Mouse (Mus musculus) heart, embryonic 13.5 days (tissue): ENCODE measurements at regions not wholly inside any gene's neighbourhood (a gene's known extent, or its start where the extent isn't known, plus 50 kb on each side); places are given as distances from the start of the nearest gene placed in this dataset.

Experiments
- ATAC-seq: fragments of 200-750 bp; cut with Nextera tagmentation; 2 replicates; pipeline ENCODE4 v1.8.0; 2017; ENCODE audit warnings: moderate TSS enrichment; ENCODE audit not compliant: insufficient number of reproducible peaks, low FRiP score, low TSS enrichment; ENCODE audit errors: extremely low read depth
- H3K27ac ChIP-seq: fragments of 300-500 bp; sonication (generic); replicated peaks from 2 replicates; pipeline ENCODE4 v1.5.1; 2015; ENCODE audit warnings: moderate library complexity, mild to moderate bottlenecking, inconsistent platforms
- H3K27me3 ChIP-seq: fragments of 300-500 bp; sonication (generic); replicated peaks from 2 replicates; pipeline ENCODE4 v1.6.1; 2015; ENCODE audit warnings: mild to moderate bottlenecking, inconsistent platforms
- H3K36me3 ChIP-seq: fragments of 300-500 bp; sonication (generic); 2 replicates; pipeline ENCODE4 v1.6.1; 2015; ENCODE audit warnings: mild to moderate bottlenecking, inconsistent platforms
- H3K4me1 ChIP-seq: fragments of 300-500 bp; sonication (generic); 2 replicates; pipeline ENCODE4 v1.6.1; 2015; ENCODE audit warnings: inconsistent platforms
- H3K4me2 ChIP-seq: fragments of 300-500 bp; sonication (generic); 2 replicates; pipeline ENCODE4 v1.6.1; 2015; ENCODE audit warnings: inconsistent platforms, mild to moderate bottlenecking, moderate library complexity
- H3K4me3 ChIP-seq: fragments of 300-500 bp; sonication (generic); 2 replicates; pipeline ENCODE4 v1.5.1; 2015; ENCODE audit warnings: moderate library complexity, mild to moderate bottlenecking, inconsistent platforms
- H3K9ac ChIP-seq: fragments of 300-500 bp; sonication (generic); 2 replicates; pipeline ENCODE4 v1.6.1; 2015; ENCODE audit warnings: inconsistent platforms, mild to moderate bottlenecking, moderate library complexity
- H3K9me3 ChIP-seq: fragments of 300-500 bp; sonication (generic); 2 replicates; pipeline ENCODE4 v1.6.1; 2016; ENCODE audit warnings: inconsistent platforms
- WGBS: fragments of 180-500 bp; shearing (Covaris S2); methylation state at CpG from one replicate; pipeline ENCODE4 v1.1.7; 2015; ENCODE audit warnings: mixed read lengths; 5-methylcytosine and 5-hydroxymethylcytosine counted together

GRCm38 (mm10) chr15:86917891-86918290 lies 626.2 kb upstream of the Fam19a5 start:
- WGBS, result 79% methylated on average over 8 of the region's 8 CpGs

GRCm38 (mm10) chr15:86919704-86920103 lies 624.4 kb upstream of the Fam19a5 start:
- H3K4me1 ChIP-seq, result peaks cover 3% of the 10 kb centered on the region; the same call in 1 of the 2 replicates
- 33% methylated on average over 8 of the region's 8 CpGs for WGBS
- no peak overlapping the region for H3K9ac ChIP-seq
- peaks cover 4% of the 10 kb centered on the region; the same call in 1 of the 2 replicates for H3K27me3 ChIP-seq
- H3K27ac ChIP-seq, result no peak overlapping the region
- no peaks in the 10 kb centered on the region for H3K36me3 ChIP-seq
- H3K9me3 ChIP-seq, result no peaks in the 10 kb centered on the region
- H3K4me2 ChIP-seq, result no peak overlapping the region
- ATAC-seq, result no peak
- H3K4me3 ChIP-seq, result no peak overlapping the region

More at GRCm38 (mm10) chr15:86917891-86918290, 626.2 kb upstream of the Fam19a5 start:
- Histone ChIP-seq H3K27ac (no peak overlapping the region), H3K4me1 (peaks cover 3% of the 10 kb centered on the region; the same call in 1 of the 2 replicates), H3K27me3 (peaks cover 1% of the 10 kb centered on the region; the same call in 1 of the 2 replicates), H3K4me2 (no peak overlapping the region), H3K9me3 (no peaks in the 10 kb centered on the region), H3K9ac (no peak overlapping the region), H3K36me3 (no peaks in the 10 kb centered on the region), H3K4me3 (no peak overlapping the region)
- ATAC-seq, result no peak

GRCm38 (mm10) chr15:86920185-86920584 lies 623.9 kb upstream of the Fam19a5 start:
- 29% methylated on average over 7 of the region's 7 CpGs for WGBS
- Histone ChIP-seq H3K9me3 (no peaks in the 10 kb centered on the region), H3K9ac (no peak overlapping the region), H3K27me3 (peaks cover 4% of the 10 kb centered on the region; the same call in 1 of the 2 replicates), H3K27ac (no peak overlapping the region), H3K4me2 (no peak overlapping the region), H3K36me3 (no peaks in the 10 kb centered on the region), H3K4me1 (peaks cover 3% of the 10 kb centered on the region; the same call in 1 of the 2 replicates), H3K4me3 (no peak overlapping the region)
- no peak for ATAC-seq

GRCm38 (mm10) chr15:86921401-86921800 lies 622.7 kb upstream of the Fam19a5 start:
- H3K9me3 ChIP-seq, result no peaks in the 10 kb centered on the region
- H3K4me3 ChIP-seq, result no peak overlapping the region
- WGBS, result 21% methylated on average over 8 of the region's 8 CpGs

GRCm38 (mm10) chr15:86925081-86925749 lies 618.9 kb upstream of the Fam19a5 start:
- Histone ChIP-seq H3K4me3 (no peak overlapping the region), H3K4me2 (no peak overlapping the region), H3K9me3 (no peaks in the 10 kb centered on the region), H3K27ac (no peak overlapping the region), H3K27me3 (peaks cover 12% of the 10 kb centered on the region; the same call in 1 of the 2 replicates), H3K4me1 (no peaks in the 10 kb centered on the region), H3K36me3 (no peaks in the 10 kb centered on the region), H3K9ac (no peak overlapping the region)
- WGBS, result 24% methylated on average over 17 of the region's 17 CpGs
- ATAC-seq, result no peak

More at GRCm38 (mm10) chr15:86921401-86921800, 622.7 kb upstream of the Fam19a5 start:
- Histone ChIP-seq H3K9ac (no peak overlapping the region), H3K27me3 (peaks cover 4% of the 10 kb centered on the region; the same call in 1 of the 2 replicates), H3K4me2 (no peak overlapping the region), H3K4me1 (peaks cover 3% of the 10 kb centered on the region; the same call in 1 of the 2 replicates), H3K27ac (no peak overlapping the region), H3K36me3 (no peaks in the 10 kb centered on the region)
- ATAC-seq, result no peak

GRCm38 (mm10) chr15:86932345-86933075 lies 611.6 kb upstream of the Fam19a5 start:
- Histone ChIP-seq H3K36me3 (no peaks in the 10 kb centered on the region), H3K4me2 (no peak overlapping the region), H3K27ac (no peak overlapping the region), H3K9ac (no peak overlapping the region), H3K4me1 (no peaks in the 10 kb centered on the region), H3K4me3 (no peak overlapping the region), H3K9me3 (no peaks in the 10 kb centered on the region), H3K27me3 (0 out of 2 replicates have a peak, but pooled peaks cover 7% of the 10 kb centered on the region)
- no peak for ATAC-seq
- 48% methylated on average over 15 of the region's 15 CpGs for WGBS

GRCm38 (mm10) chr15:86937364-86937763 lies 606.7 kb upstream of the Fam19a5 start:
- no peak overlapping the region for H3K9ac ChIP-seq
- no peaks in the 10 kb centered on the region for H3K9me3 ChIP-seq
- 66% methylated on average over 3 of the region's 3 CpGs for WGBS
- H3K36me3 ChIP-seq, result no peaks in the 10 kb centered on the region
- no peak overlapping the region for H3K4me2 ChIP-seq
- H3K4me3 ChIP-seq, result no peak overlapping the region
- 0 out of 2 replicates have a peak, but pooled peaks cover 3% of the 10 kb centered on the region for H3K27me3 ChIP-seq
- H3K27ac ChIP-seq, result no peak overlapping the region
- ATAC-seq, result no peak
- H3K4me1 ChIP-seq, result no peaks in the 10 kb centered on the region

- no peak overlapping the region for H3K4me2 ChIP-seq
- H3K9ac ChIP-seq, result no peak overlapping the region
Observed at GRCm38 (mm10) chr15:86944529-86944928, 599.6 kb upstream of the Fam19a5 start.

GRCm38 (mm10) chr15:86952593-86952992 lies 591.5 kb upstream of the Fam19a5 start:
- H3K4me3 ChIP-seq, result no peak overlapping the region
- ATAC-seq, result no peak
- no peak overlapping the region for H3K4me2 ChIP-seq
- no peak overlapping the region for H3K9ac ChIP-seq
- 62% methylated on average over 5 of the region's 5 CpGs for WGBS
- no peaks in the 10 kb centered on the region for H3K9me3 ChIP-seq
- no peaks in the 10 kb centered on the region for H3K36me3 ChIP-seq
- no peaks in the 10 kb centered on the region for H3K27me3 ChIP-seq
- no peaks in the 10 kb centered on the region for H3K4me1 ChIP-seq
- H3K27ac ChIP-seq, result no peak overlapping the region

More at GRCm38 (mm10) chr15:86944529-86944928, 599.6 kb upstream of the Fam19a5 start:
- H3K9me3 ChIP-seq, result no peaks in the 10 kb centered on the region
- H3K27me3 ChIP-seq, result no peaks in the 10 kb centered on the region
- WGBS, result 83% methylated on average over 7 of the region's 7 CpGs
- H3K27ac ChIP-seq, result no peak overlapping the region
- H3K4me3 ChIP-seq, result no peak overlapping the region
- H3K36me3 ChIP-seq, result no peaks in the 10 kb centered on the region
- ATAC-seq, result no peak
- no peaks in the 10 kb centered on the region for H3K4me1 ChIP-seq

- Histone ChIP-seq H3K27me3 (no peaks in the 10 kb centered on the region), H3K4me1 (no peaks in the 10 kb centered on the region), H3K36me3 (no peaks in the 10 kb centered on the region), H3K4me2 (no peak overlapping the region), H3K9me3 (0 out of 2 replicates have a peak, but pooled peaks cover 3% of the 10 kb centered on the region), H3K9ac (no peak overlapping the region), H3K4me3 (no peak overlapping the region), H3K27ac (no peak overlapping the region)
- no peak for ATAC-seq
- WGBS, result 77% methylated on average over 8 of the region's 8 CpGs
Observed at GRCm38 (mm10) chr15:86957872-86958271, 586.2 kb upstream of the Fam19a5 start.

- H3K4me3 ChIP-seq, result no peak overlapping the region
- H3K27me3 ChIP-seq, result no peaks in the 10 kb centered on the region
- no peak overlapping the region for H3K9ac ChIP-seq
- H3K9me3 ChIP-seq, result 0 out of 2 replicates have a peak, but pooled peaks cover 3% of the 10 kb centered on the region
- H3K36me3 ChIP-seq, result no peaks in the 10 kb centered on the region
- no peak for ATAC-seq
- WGBS, result 64% methylated on average over 2 of the region's 2 CpGs
- H3K4me1 ChIP-seq, result no peaks in the 10 kb centered on the region
- no peak overlapping the region for H3K27ac ChIP-seq
- H3K4me2 ChIP-seq, result no peak overlapping the region
Observed at GRCm38 (mm10) chr15:86962921-86963320, 581.2 kb upstream of the Fam19a5 start.
